Mouse (Mus musculus): ENCODE data around the gene Gm20431. TPM values are rescaled to one million over a fixed set of nuclear protein-coding genes. Genes with fewer than 3 reads are reported as not detected.

Gm20431 gene
- polyA plus RNA-seq, 1 experiment from 2014 or later = 6.1 TPM

DNA sequence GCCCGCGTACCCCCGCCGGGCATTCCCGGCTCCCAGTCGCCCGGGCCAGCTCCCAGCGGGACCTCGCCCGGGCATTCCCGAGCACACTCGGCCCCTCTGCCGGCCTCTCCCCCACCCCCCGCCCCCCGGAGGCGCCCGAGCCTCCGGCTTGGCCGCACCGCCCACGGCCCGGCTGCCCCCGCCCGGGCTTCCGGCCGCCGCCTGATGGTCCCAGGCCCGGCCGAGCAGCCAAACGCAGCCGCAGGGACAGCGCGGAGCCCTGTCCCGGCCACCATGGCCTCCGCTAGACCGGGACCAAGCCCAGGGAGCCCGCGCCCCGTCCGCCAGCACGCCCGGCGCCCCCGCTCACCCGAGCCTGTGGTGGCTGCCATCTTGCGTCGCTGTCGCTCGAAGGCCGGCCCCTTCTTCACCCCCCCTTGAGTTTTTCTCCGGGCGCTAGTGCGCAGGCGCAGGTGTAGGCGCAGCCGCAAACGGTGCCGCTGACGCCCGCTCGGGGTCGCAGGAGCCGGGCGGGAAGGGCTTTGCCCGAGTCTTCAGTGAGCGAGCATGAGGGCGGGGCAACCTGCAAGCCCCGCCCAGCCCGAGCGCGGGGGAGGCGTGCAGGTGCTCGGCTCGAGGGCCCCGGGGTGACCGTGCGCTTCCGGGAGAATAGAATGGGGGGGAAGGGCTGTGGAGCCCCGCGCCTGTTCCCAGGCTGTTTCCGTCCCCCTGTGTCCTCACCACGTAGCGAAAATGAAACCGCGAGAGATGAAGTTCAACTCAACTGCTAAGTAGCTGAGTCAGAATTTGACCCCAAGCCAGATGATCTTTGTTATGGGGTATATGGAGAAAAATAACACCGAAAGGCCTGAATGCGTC, 29.5 kb downstream of the Gm20431 start, which contains the start of gene Ube2v1:
Gene Ube2v1 (minus strand): TSS at position 505 of the 858 bp plus-strand sequence.
- peaks cover 29% of the 10 kb centered on the region for H3K4me1 ChIP-seq (ENCODE audit: control insufficient read depth, insufficient read depth, low read length)
- ATAC-seq (ENCODE audit: low FRiP score, low TSS enrichment) = peak; percentile 86
- no peaks in the 10 kb centered on the region for H3K27me3 ChIP-seq (ENCODE audit: control insufficient read depth, insufficient read depth, low read length)
- peaks cover 13% of the 10 kb centered on the region for H3K36me3 ChIP-seq (ENCODE audit: control insufficient read depth, insufficient read depth, low read length)
- H3K9me3 ChIP-seq (ENCODE audit: control insufficient read depth, low read length) = no peaks in the 10 kb centered on the region
- WGBS = under 1% methylated on average over 76 of the region's 87 CpGs
- H3K4me3 ChIP-seq (ENCODE audit: low read length) = peak within 1 kb of the TSS; percentile 92
- H3K27ac ChIP-seq (ENCODE audit: low read depth, low read length) = peak within 1 kb of the TSS; percentile 88
- peak within 1 kb of the TSS; percentile 96 for H3K9ac ChIP-seq (ENCODE audit: low read depth, low read length)
- peak within 1 kb of the TSS; percentile 88 for H3K4me2 ChIP-seq (replicated peaks; ENCODE audit: low read depth, low read length)

DNA sequence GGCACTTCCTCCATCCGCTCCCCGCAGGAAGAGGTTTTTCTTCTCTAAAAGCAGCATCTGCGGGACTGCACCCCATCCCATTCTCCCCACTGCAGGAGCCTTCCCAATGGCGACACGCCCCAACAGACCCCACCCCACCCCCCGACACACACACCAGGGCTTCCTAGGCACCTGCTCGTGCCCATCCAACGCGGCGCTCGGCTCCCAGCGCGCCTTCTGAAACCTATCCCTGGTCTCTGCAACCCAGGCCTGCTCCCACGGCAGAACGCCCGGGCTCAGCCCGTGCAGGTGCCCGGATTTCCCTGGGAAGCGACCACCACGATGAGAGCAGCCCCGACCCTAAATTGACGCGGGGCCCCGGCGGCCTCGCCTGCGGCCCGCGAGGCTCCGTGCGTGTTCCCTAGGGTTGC, 30.1 kb downstream of the Gm20431 start:
- WGBS = under 1% methylated on average over 31 of the region's 31 CpGs

DNA sequence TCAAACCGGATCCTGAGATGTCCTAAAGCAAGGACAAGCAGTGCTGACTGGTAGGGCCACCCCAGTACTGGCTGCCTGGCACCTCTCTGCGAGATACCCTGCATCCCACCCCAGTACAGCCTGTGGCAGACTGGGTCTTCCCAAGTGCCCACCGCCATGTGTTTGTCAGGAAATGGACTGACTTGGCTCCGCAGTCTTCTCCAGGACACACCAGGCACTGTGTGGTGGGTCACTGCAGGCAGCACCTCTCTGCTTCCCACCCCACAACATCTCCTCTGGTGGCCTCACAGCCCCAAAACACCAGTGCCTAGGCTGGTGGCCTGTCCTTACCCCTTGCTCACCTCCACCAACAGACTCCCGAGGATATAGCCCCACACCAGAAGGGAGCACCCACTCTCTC, 30.9 kb downstream of the Gm20431 start:
- ATAC-seq (ENCODE audit: low FRiP score, low TSS enrichment) = no peak
- Histone ChIP-seq H3K9ac (ENCODE audit: low read depth, low read length) (peak overlapping the region; percentile 96), H3K4me2 (replicated peaks; ENCODE audit: low read depth, low read length) (peak overlapping the region; percentile 88), H3K4me3 (ENCODE audit: low read length) (peak overlapping the region; percentile 92), H3K4me1 (ENCODE audit: control insufficient read depth, insufficient read depth, low read length) (peaks cover 31% of the 10 kb centered on the region), H3K9me3 (ENCODE audit: control insufficient read depth, low read length) (no peaks in the 10 kb centered on the region), H3K27ac (ENCODE audit: low read depth, low read length) (0 out of 2 replicates have a peak overlapping the region, but pooled peaks have one; percentile 24), H3K27me3 (ENCODE audit: control insufficient read depth, insufficient read depth, low read length) (no peaks in the 10 kb centered on the region), H3K36me3 (ENCODE audit: control insufficient read depth, insufficient read depth, low read length) (peaks cover 16% of the 10 kb centered on the region)
- WGBS = 68% methylated on average over 5 of the region's 5 CpGs

More for the DNA sequence above, 30.1 kb downstream of the Gm20431 start:
- peaks cover 16% of the 10 kb centered on the region for H3K36me3 ChIP-seq (ENCODE audit: control insufficient read depth, insufficient read depth, low read length)
- peak overlapping the region; percentile 92 for H3K4me3 ChIP-seq (ENCODE audit: low read length)
- H3K9ac ChIP-seq (ENCODE audit: low read depth, low read length) = peak overlapping the region; percentile 96
- H3K4me2 ChIP-seq (replicated peaks; ENCODE audit: low read depth, low read length) = peak overlapping the region; percentile 88
- H3K27ac ChIP-seq (ENCODE audit: low read depth, low read length) = peak overlapping the region; percentile 88; the same call in 1 of the 2 replicates
- ATAC-seq (ENCODE audit: low FRiP score, low TSS enrichment) = peak; percentile 17; the same call in 1 of the 2 replicates
- no peaks in the 10 kb centered on the region for H3K9me3 ChIP-seq (ENCODE audit: control insufficient read depth, low read length)
- H3K27me3 ChIP-seq (ENCODE audit: control insufficient read depth, insufficient read depth, low read length) = no peaks in the 10 kb centered on the region
- H3K4me1 ChIP-seq (ENCODE audit: control insufficient read depth, insufficient read depth, low read length) = peaks cover 29% of the 10 kb centered on the region

DNA sequence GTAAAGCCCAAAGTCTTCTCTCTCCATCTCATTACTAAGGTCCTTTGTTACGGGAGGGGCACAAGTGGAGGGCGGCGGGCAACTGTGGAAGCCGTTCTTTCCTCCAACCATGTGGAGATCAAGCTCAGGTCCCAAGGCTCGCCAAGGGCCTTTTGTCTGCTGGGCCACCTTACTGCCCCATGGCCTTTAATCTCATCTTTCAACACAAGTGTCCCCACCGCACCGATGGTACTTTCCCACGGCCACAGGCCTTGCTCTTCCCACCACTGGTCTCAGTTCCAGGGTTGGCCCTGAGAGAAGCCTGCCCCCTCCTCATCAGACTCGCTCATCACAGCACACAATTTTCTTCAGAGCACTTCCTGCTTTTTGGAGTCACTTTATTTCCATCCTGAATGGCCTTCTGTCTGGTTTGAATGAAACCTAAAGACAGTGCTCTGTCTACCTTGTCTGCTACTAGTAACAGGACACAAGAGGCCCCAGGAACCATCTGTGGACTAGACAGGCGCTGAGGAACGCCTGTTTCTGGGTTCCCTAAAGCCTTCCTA, 31.6 kb downstream of the Gm20431 start:
- Histone ChIP-seq H3K27me3 (ENCODE audit: control insufficient read depth, insufficient read depth, low read length) (no peaks in the 10 kb centered on the region), H3K9ac (ENCODE audit: low read depth, low read length) (peak overlapping the region; percentile 96), H3K9me3 (ENCODE audit: control insufficient read depth, low read length) (no peaks in the 10 kb centered on the region), H3K36me3 (ENCODE audit: control insufficient read depth, insufficient read depth, low read length) (peaks cover 16% of the 10 kb centered on the region), H3K4me2 (replicated peaks; ENCODE audit: low read depth, low read length) (no peak overlapping the region; the same call in 1 of the 2 replicates), H3K4me3 (ENCODE audit: low read length) (no peak overlapping the region), H3K27ac (ENCODE audit: low read depth, low read length) (no peak overlapping the region), H3K4me1 (ENCODE audit: control insufficient read depth, insufficient read depth, low read length) (peaks cover 33% of the 10 kb centered on the region)
- ATAC-seq (ENCODE audit: low FRiP score, low TSS enrichment) = no peak
- WGBS = 77% methylated on average over 11 of the region's 11 CpGs

DNA sequence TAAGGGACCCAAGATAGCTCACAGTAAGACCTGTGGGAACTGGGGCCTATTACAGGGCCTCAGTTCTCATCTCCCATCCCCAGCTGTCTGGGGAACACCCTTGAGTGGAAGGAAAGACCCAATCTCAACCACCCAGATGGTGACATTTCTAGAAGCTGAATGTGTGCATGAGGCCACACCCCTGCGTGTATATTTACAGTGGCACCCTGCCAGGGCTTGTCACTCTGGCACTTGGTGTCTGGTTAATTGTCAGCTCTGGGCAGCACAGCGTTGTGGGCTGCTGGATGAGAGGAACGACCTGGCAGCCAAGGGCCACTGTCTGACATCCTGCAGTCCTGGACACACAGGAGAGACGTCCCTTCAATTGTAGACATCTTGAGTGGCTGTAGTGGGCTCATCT, 32.4 kb downstream of the Gm20431 start:
- Histone ChIP-seq H3K36me3 (ENCODE audit: control insufficient read depth, insufficient read depth, low read length) (peaks cover 16% of the 10 kb centered on the region), H3K27ac (ENCODE audit: low read depth, low read length) (no peak overlapping the region), H3K4me2 (replicated peaks; ENCODE audit: low read depth, low read length) (no peak overlapping the region), H3K4me1 (ENCODE audit: control insufficient read depth, insufficient read depth, low read length) (peaks cover 33% of the 10 kb centered on the region), H3K4me3 (ENCODE audit: low read length) (no peak overlapping the region), H3K9ac (ENCODE audit: low read depth, low read length) (peak overlapping the region; percentile 96; the same call in 1 of the 2 replicates), H3K9me3 (ENCODE audit: control insufficient read depth, low read length) (no peaks in the 10 kb centered on the region), H3K27me3 (ENCODE audit: control insufficient read depth, insufficient read depth, low read length) (no peaks in the 10 kb centered on the region)
- ATAC-seq (ENCODE audit: low FRiP score, low TSS enrichment) = no peak
- WGBS = 67% methylated on average over 4 of the region's 4 CpGs

DNA sequence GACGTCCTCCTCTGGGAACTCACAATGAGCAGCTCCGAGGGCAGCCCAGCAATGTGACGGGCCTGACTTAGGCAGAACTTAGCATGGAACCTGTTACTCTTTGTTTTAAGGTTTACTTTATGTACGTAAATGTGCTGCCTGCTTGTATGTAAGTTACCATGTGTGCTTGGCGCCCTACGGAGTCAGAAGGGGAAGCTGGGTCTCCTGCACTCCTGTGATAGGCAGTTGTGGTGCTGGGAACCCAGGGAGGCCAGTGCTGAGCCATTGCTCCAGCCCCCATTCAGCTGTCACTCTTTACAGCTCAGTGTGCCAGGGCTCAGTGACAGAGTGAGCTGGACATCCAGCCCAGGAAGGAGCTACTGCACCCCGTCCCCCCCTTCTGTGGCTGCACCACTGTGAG, 34.3 kb downstream of the Gm20431 start:
- H3K27ac ChIP-seq (ENCODE audit: low read depth, low read length) = no peak overlapping the region
- H3K4me2 ChIP-seq (replicated peaks; ENCODE audit: low read depth, low read length) = no peak overlapping the region
- no peak for ATAC-seq (ENCODE audit: low FRiP score, low TSS enrichment)
- H3K9ac ChIP-seq (ENCODE audit: low read depth, low read length) = no peak overlapping the region
- no peak overlapping the region for H3K4me3 ChIP-seq (ENCODE audit: low read length)
- no peaks in the 10 kb centered on the region for H3K27me3 ChIP-seq (ENCODE audit: control insufficient read depth, insufficient read depth, low read length)
- peaks cover 34% of the 10 kb centered on the region for H3K4me1 ChIP-seq (ENCODE audit: control insufficient read depth, insufficient read depth, low read length)
- WGBS = 86% methylated on average over 7 of the region's 7 CpGs
- H3K9me3 ChIP-seq (ENCODE audit: control insufficient read depth, low read length) = no peaks in the 10 kb centered on the region
- peaks cover 16% of the 10 kb centered on the region for H3K36me3 ChIP-seq (ENCODE audit: control insufficient read depth, insufficient read depth, low read length)

DNA sequence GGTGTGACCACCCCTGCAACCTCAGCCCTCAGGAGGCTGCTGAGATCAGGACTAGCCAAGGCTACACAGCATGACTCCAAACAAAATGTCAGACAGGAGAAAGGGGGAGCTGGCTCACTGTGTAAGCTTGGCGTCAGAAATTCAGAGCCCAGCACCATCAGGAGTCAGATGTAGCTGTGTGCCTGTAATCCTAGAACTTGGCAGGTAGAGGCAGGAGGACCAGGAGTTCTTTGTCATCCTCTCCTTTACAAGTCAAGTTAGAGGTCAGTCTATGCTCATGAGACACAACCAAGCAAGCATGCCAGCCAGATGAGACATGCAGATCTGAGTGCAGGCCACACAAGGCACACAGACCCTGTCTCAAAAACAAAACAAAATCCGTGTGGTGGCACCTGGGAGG, 35.6 kb downstream of the Gm20431 start:
- H3K27ac ChIP-seq (ENCODE audit: low read depth, low read length) = no peak overlapping the region
- peaks cover 16% of the 10 kb centered on the region for H3K36me3 ChIP-seq (ENCODE audit: control insufficient read depth, insufficient read depth, low read length)
- no peak overlapping the region for H3K4me2 ChIP-seq (replicated peaks; ENCODE audit: low read depth, low read length)
- no peak overlapping the region for H3K4me3 ChIP-seq (ENCODE audit: low read length)
- H3K27me3 ChIP-seq (ENCODE audit: control insufficient read depth, insufficient read depth, low read length) = no peaks in the 10 kb centered on the region
- peaks cover 32% of the 10 kb centered on the region for H3K4me1 ChIP-seq (ENCODE audit: control insufficient read depth, insufficient read depth, low read length)
- H3K9ac ChIP-seq (ENCODE audit: low read depth, low read length) = no peak overlapping the region
- no peaks in the 10 kb centered on the region for H3K9me3 ChIP-seq (ENCODE audit: control insufficient read depth, low read length)
- no peak for ATAC-seq (ENCODE audit: low FRiP score, low TSS enrichment)
- 26% methylated on average over 2 of the region's 2 CpGs for whole genome bisulfite sequencing

DNA sequence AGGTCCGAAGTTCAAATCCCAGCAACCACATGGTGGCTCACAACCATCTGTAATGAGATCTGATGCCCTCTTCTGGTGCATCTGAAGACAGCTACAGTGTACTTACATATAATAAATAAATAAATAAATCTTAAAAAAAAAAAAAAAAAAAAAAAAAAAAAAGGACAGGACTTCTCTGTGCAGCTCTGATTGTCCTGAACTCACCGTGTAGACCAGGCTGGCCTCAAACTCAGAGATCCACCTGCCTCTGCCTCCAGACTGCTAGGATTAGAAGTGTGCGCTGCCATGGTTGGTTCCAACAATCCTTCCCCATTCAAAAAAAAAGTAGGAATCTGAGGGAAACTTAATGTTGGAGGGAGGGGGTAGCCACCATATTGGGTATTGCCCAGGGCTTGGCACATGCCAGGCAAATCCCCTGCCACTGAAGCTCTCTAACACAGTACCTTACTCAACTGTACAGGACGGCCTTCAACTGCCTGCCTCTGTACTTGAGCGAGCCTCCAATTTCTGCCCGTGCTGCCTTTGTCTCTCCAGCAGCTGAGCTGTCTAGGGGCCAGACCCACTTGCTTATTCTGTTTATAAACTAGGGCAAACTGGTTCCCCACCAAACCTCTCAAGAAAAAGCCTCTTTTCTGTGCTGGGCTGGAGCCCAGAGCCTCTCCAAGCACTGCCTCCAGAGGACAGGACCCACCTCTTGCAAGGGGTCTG, 36.8 kb downstream of the Gm20431 start:
- Histone ChIP-seq H3K36me3 (ENCODE audit: control insufficient read depth, insufficient read depth, low read length) (peaks cover 16% of the 10 kb centered on the region), H3K4me1 (ENCODE audit: control insufficient read depth, insufficient read depth, low read length) (peaks cover 20% of the 10 kb centered on the region), H3K4me3 (ENCODE audit: low read length) (no peak overlapping the region), H3K4me2 (replicated peaks; ENCODE audit: low read depth, low read length) (no peak overlapping the region), H3K9ac (ENCODE audit: low read depth, low read length) (no peak overlapping the region), H3K9me3 (ENCODE audit: control insufficient read depth, low read length) (no peaks in the 10 kb centered on the region), H3K27ac (ENCODE audit: low read depth, low read length) (no peak overlapping the region), H3K27me3 (ENCODE audit: control insufficient read depth, insufficient read depth, low read length) (no peaks in the 10 kb centered on the region)
- no peak for ATAC-seq (ENCODE audit: low FRiP score, low TSS enrichment)
- 87% methylated on average over 6 of the region's 6 CpGs for WGBS

All from kidney, embryonic 14.5 days (tissue).